Mouse (Mus musculus) hindbrain, embryonic 11.5 days (tissue): ENCODE measurements around the gene Pnlip. TPM values are rescaled to one million over a fixed set of nuclear protein-coding genes. Genes with fewer than 3 reads are reported as not detected.

Experiments
- ATAC-seq: fragments of 200-750 bp; cut with Nextera tagmentation; 2 replicates; pipeline ENCODE4 v1.8.0; 2017; ENCODE audit warnings: mild to moderate bottlenecking, moderate TSS enrichment, moderate library complexity; ENCODE audit not compliant: low FRiP score
- DNase-seq: peaks from one replicate; pipeline ENCODE4 v3.0.0-alpha.2; 2015; ENCODE audit warnings: low spot score
- H3K27ac ChIP-seq: fragments of 300-500 bp; sonication (generic); 2 replicates; pipeline ENCODE4 v1.5.1; 2014; ENCODE audit warnings: mild to moderate bottlenecking, low read depth, low read length
- H3K27me3 ChIP-seq: fragments of 300-500 bp; sonication (generic); 2 replicates; pipeline ENCODE4 v1.6.1; 2014; ENCODE audit warnings: mild to moderate bottlenecking, low read length, moderate library complexity, mixed read lengths; ENCODE audit not compliant: control insufficient read depth, insufficient read depth
- H3K36me3 ChIP-seq: fragments of 300-500 bp; sonication (generic); 2 replicates; pipeline ENCODE4 v1.6.1; 2014; ENCODE audit warnings: mild to moderate bottlenecking, low read length, moderate library complexity, mixed read lengths; ENCODE audit not compliant: control insufficient read depth, insufficient read depth
- H3K4me1 ChIP-seq: fragments of 300-500 bp; sonication (generic); replicated peaks from 2 replicates; pipeline ENCODE4 v1.6.1; 2014; ENCODE audit warnings: low read length, mixed read lengths; ENCODE audit not compliant: control insufficient read depth, insufficient read depth
- H3K4me2 ChIP-seq: fragments of 300-500 bp; sonication (generic); replicated peaks from 2 replicates; pipeline ENCODE4 v1.6.1; 2014; ENCODE audit warnings: mild to moderate bottlenecking, low read depth, low read length
- H3K4me3 ChIP-seq: fragments of 300-500 bp; sonication (generic); 2 replicates; pipeline ENCODE4 v1.5.1; 2014; ENCODE audit warnings: low read depth, low read length
- H3K9ac ChIP-seq: fragments of 300-500 bp; sonication (generic); 2 replicates; pipeline ENCODE4 v1.6.1; 2014; ENCODE audit warnings: low read depth, low read length
- H3K9me3 ChIP-seq: fragments of 300-500 bp; sonication (generic); 2 replicates; pipeline ENCODE4 v1.6.1; 2016; ENCODE audit warnings: low read length; ENCODE audit not compliant: control insufficient read depth
- WGBS: fragments of 180-500 bp; shearing (Covaris S2); extraction: QIAGEN DNeasy Blood & Tissue Kit; methylation state at CpG from one replicate; pipeline ENCODE4 v1.1.7; 2014; 5-methylcytosine and 5-hydroxymethylcytosine counted together
- polyA plus RNA-seq: library from polyadenylated mRNA; unstranded; fragments of >200 nt; fragmentation: Nextera tagmentation; extraction: Ambion mirVana; gene quantifications from 2 replicates; pipeline ENCODE4 v1.2.1, GENCODE M21; 2014

Gene Pnlip
- polyA plus RNA-seq, 1 experiment from 2014 or later: 0.11 TPM

GRCm38 (mm10) chr19:58695314-58695713 lies 43.0 kb downstream of the Pnlip start:
- no peaks in the 10 kb centered on the region for H3K4me1 ChIP-seq
- H3K27me3 ChIP-seq: no peaks in the 10 kb centered on the region
- ATAC-seq: no peak
- WGBS: 82% methylated on average over 3 of the region's 3 CpGs
- no peak overlapping the region for H3K27ac ChIP-seq
- H3K9ac ChIP-seq: no peak overlapping the region
- no peak overlapping the region for H3K4me3 ChIP-seq
- H3K36me3 ChIP-seq: no peaks in the 10 kb centered on the region
- H3K9me3 ChIP-seq: no peaks in the 10 kb centered on the region
- DNase-seq: no peak
- H3K4me2 ChIP-seq: no peak overlapping the region

DNA sequence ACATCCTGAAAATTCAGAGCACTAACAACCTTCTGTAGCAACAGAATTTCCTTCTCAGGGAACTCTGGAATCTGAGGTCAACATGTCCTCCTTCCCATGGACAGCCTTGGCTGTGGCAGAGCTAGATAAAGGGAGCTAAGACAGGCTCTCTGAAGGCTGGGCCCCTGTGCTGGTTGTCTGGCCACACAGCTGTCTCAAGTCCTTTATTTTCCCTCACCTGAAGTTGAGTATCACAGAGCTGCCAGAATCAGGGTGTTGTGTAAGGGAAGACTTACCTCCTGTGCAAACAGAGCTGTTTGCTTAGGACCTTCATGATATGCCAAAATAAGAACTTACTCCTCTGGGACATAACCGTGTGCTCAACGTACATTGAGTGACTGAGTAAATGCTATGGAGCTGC lies 43.9 kb downstream of the Pnlip start:
- DNase-seq (no peak), ATAC-seq (no peak)
- Histone ChIP-seq H3K36me3 (no peaks in the 10 kb centered on the region), H3K9ac (no peak overlapping the region), H3K9me3 (no peaks in the 10 kb centered on the region), H3K4me1 (no peaks in the 10 kb centered on the region), H3K27ac (no peak overlapping the region), H3K4me2 (no peak overlapping the region), H3K27me3 (no peaks in the 10 kb centered on the region), H3K4me3 (no peak overlapping the region)
- 74% methylated on average over 2 of the region's 2 CpGs for WGBS

GRCm38 (mm10) chr19:58704556-58704955 lies 52.3 kb downstream of the Pnlip start:
- Histone ChIP-seq H3K4me2 (no peak overlapping the region), H3K27ac (no peak overlapping the region), H3K27me3 (no peaks in the 10 kb centered on the region), H3K9ac (no peak overlapping the region), H3K4me1 (no peaks in the 10 kb centered on the region), H3K9me3 (no peaks in the 10 kb centered on the region), H3K36me3 (no peaks in the 10 kb centered on the region), H3K4me3 (no peak overlapping the region)
- ATAC-seq (no peak), DNase-seq (no peak)
- 91% methylated on average over 4 of the region's 4 CpGs for WGBS

DNA sequence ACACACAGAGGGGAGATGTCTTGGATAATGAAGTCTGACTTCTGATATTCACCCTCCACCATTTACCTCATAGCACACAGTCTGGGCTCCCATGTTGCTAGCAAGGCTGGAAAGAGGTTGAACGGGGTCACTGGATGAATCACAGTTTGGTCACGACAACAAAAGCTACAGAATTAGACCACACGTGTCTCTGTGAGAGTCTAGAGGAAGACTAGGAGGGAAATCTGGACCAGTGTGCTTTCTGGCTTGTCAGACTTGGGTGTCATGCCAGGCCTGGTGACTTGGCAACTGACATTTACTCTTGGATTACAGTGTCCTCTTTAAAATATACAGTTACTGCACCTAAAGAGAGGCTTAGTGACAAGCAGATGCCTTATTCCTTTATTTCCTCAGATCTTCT lies 56.3 kb downstream of the Pnlip start:
- H3K4me2 ChIP-seq: no peak overlapping the region
- no peaks in the 10 kb centered on the region for H3K27me3 ChIP-seq
- no peaks in the 10 kb centered on the region for H3K36me3 ChIP-seq
- H3K4me1 ChIP-seq: no peaks in the 10 kb centered on the region
- no peaks in the 10 kb centered on the region for H3K9me3 ChIP-seq
- DNase-seq (no peak), ATAC-seq (no peak)
- no peak overlapping the region for H3K9ac ChIP-seq
- H3K4me3 ChIP-seq: no peak overlapping the region
- H3K27ac ChIP-seq: no peak overlapping the region
- 68% methylated on average over 3 of the region's 3 CpGs for whole genome bisulfite sequencing

- H3K4me1 ChIP-seq: no peaks in the 10 kb centered on the region
- H3K27ac ChIP-seq: no peak overlapping the region
- H3K36me3 ChIP-seq: no peaks in the 10 kb centered on the region
- no peaks in the 10 kb centered on the region for H3K27me3 ChIP-seq
- WGBS: 81% methylated on average over 4 of the region's 4 CpGs
- H3K9ac ChIP-seq: no peak overlapping the region
- DNase-seq (no peak), ATAC-seq (no peak)
- H3K9me3 ChIP-seq: no peaks in the 10 kb centered on the region
- H3K4me3 ChIP-seq: no peak overlapping the region
- H3K4me2 ChIP-seq: no peak overlapping the region
These were observed 65.6 kb downstream of the Pnlip start for GRCm38 (mm10) chr19:58717925-58718324.

DNA sequence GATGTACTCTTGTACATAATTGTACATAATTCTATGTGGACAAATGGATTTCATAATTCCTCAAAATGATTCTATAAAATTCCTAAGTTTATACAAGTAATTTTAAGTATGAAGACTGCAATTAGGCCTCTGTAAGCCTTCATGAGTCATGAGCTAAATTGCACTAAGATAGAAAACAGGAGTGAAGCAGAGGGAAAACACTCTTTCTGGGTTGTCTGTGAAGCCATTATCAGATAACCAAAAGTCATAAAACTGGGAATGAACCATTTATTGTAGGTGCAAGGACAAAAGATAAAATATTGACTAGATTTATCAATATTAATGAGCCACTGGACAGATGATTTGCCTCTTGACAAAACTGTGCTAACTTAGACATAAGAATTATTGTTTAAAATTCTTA lies 68.1 kb downstream of the Pnlip start:
- H3K4me1 ChIP-seq: no peaks in the 10 kb centered on the region
- no peaks in the 10 kb centered on the region for H3K27me3 ChIP-seq
- no peaks in the 10 kb centered on the region for H3K36me3 ChIP-seq
- no peak overlapping the region for H3K4me2 ChIP-seq
- H3K9me3 ChIP-seq: no peaks in the 10 kb centered on the region
- H3K4me3 ChIP-seq: no peak overlapping the region
- no peak overlapping the region for H3K9ac ChIP-seq
- ATAC-seq: no peak
- no peak for DNase-seq
- no peak overlapping the region for H3K27ac ChIP-seq

GRCm38 (mm10) chr19:58726551-58726950 lies 74.3 kb downstream of the Pnlip start:
- Histone ChIP-seq H3K9ac (no peak overlapping the region), H3K4me1 (no peaks in the 10 kb centered on the region), H3K4me3 (no peak overlapping the region), H3K4me2 (no peak overlapping the region), H3K36me3 (no peaks in the 10 kb centered on the region), H3K9me3 (no peaks in the 10 kb centered on the region), H3K27me3 (no peaks in the 10 kb centered on the region), H3K27ac (no peak overlapping the region)
- ATAC-seq (no peak), DNase-seq (no peak)
- WGBS: 93% methylated on average over 5 of the region's 5 CpGs

DNA sequence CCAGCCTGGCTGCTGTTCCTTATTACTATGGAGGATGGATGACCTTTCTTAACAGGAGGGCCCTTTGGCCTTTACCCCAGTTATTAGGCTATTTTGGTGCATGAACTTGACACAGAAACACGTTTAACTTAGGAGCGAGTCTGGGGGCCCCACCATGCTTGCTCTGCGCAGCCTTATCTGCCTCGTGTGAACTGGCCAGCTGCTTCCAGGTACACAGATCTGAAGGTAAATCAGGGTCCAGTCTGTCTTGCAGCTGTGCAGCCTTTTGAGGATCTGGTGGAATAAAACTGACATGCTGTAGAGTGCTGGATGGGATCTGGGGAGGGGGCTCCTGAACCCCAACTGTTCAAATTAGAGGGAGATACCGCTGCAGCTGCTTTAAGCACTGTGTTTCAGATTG lies 75.5 kb downstream of the Pnlip start:
- H3K4me1 ChIP-seq: no peaks in the 10 kb centered on the region
- no peak for DNase-seq
- no peaks in the 10 kb centered on the region for H3K36me3 ChIP-seq
- WGBS: 86% methylated on average over 5 of the region's 5 CpGs
- H3K4me2 ChIP-seq: no peak overlapping the region
- ATAC-seq: no peak
- no peaks in the 10 kb centered on the region for H3K9me3 ChIP-seq
- H3K27me3 ChIP-seq: no peaks in the 10 kb centered on the region
- H3K9ac ChIP-seq: no peak overlapping the region
- H3K27ac ChIP-seq: no peak overlapping the region
- no peak overlapping the region for H3K4me3 ChIP-seq

DNA sequence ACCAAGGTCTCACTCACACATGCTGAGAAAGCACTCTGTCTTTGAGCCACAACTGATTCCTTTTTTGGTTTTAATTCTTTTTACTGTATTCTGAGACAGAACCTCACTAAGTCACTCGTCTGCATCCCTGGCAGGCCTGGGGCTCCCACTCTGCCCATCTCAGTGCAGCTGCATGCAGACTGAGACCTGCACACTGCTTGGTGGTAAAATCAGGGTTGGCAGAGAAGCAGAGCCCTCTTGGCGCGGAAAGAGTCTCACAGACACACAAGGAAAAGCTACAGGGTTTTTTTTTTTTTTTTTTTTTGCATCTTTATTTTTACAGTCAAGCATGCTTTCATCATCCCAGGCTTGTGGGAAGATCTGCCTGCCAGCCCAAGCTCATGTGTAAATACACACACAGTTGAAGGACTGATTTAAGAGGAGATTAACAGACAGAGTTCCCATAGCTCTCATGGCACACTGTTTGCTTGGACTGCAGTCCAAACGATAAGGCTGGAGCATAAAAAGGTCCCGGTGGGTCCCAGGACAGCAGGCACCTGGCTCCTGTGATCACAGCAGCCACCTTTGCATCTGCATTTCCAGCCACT lies 76.2 kb downstream of the Pnlip start, which contains the start of gene Pnliprp1:
Pnliprp1 (plus strand) TSS at position 443 of the 587 bp plus-strand sequence.
- no peaks in the 10 kb centered on the region for H3K9me3 ChIP-seq
- no peaks in the 10 kb centered on the region for H3K4me1 ChIP-seq
- WGBS: 67% methylated on average over 5 of the region's 5 CpGs
- no peak within 1 kb of the TSS for H3K9ac ChIP-seq
- H3K36me3 ChIP-seq: no peaks in the 10 kb centered on the region
- no peaks in the 10 kb centered on the region for H3K27me3 ChIP-seq
- H3K4me3 ChIP-seq: no peak within 1 kb of the TSS
- no peak for ATAC-seq
- H3K27ac ChIP-seq: no peak within 1 kb of the TSS
- no peak for DNase-seq
- H3K4me2 ChIP-seq: no peak within 1 kb of the TSS
